Mouse (Mus musculus): Measurements from ENCODE around the gene Tpsb2. TPM values are rescaled to one million over a fixed set of nuclear protein-coding genes. Genes with fewer than 3 reads are reported as not detected.

Gene Tpsb2
- total and polyA plus RNA-seq, 3 experiments, result 2.8 to 18.1 (median 3.8) TPM

DNA sequence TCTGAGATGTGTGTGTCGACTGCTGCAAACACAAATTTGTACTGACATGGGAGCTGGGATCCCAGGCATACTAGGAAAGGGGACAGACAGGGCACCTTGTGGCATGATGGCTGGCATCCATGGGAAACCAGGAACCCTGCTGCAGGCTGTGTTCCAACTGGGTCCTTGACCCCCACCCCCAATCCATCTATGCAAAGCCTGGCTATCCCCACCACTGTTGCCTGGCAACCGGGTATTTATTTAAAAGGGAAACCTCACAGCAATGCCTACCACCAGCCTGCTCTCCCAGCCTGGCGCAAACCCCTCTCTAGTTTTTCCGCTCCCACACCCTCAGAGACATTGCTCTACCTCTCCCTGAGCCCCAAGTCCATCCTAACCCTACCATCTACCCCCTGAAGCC lies 41.2 kb downstream of the Tpsb2 start:
- peak; percentile 70 for DNase-seq

DNA sequence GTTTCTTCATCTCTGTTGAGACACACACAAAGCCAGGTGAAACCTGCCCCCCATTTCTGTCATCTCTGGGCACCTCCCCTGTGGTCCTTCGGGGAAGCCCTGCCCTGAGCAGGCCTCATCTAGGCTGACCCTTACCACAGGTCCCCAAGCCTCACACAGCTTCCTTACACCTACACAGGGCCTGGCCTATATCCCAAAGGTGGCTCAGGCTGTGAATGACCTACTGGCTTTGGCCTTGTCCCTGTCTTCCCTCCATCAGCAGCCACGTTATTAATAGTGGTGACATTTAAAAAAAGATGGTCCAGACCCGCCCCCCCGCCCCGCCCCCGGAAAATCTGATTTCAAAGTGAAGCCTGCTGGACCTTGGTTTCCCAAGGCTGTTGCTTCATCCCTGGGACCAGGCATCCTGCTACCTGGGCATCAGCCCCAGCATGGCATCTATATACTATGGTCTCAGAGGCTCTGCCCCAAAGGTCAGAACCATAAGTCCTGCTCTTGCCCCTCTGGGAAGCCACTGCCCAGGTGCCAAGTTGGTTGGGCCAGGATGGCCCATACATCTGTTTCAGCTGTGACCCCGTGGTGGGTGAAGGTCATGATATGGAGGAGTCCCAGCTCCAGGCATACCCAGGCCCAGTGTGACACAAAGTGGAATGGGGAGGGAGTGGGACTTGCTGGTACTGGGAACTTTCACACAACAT lies 42.3 kb downstream of the Tpsb2 start:
- DNase-seq, result peak; percentile 71

DNA sequence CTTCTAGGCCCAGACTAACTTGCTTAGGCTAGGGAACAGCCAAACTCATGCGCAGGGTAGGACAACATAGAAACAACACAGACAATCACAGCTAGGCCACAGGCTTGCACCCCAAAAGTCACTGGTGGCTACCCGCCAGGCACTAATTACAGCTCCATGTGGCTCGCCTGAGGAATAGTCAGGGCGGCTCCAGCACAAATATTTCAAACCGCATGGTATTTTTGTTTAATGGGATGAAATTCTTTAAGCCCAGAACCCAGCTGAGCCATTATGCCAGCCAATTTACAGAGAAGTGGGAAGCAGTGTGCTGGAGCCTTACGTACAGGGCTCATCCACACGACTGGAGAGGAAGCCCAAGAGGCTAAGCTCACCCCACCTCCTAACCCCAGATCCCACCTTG lies 43.5 kb downstream of the Tpsb2 start:
- DNase-seq, result no peak

DNA sequence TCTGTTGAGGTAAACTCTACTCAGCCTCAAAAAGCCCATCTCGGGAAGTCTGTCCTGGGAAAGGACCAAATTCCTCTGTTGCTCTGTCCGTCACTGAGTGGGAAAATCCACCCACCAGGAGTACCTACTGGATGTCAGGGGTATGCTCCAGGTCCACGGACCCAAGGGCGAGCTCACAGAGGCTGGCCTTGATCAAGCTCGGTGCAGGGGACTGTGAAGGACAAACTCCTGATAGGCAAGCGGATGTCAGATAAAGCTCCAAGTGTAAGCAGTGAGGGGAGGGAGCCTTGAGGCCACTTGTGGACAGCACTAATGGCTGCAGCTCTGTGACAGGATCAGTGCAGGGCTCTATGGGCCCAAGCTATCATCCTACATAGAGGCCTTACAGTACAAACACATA lies 44.1 kb downstream of the Tpsb2 start:
- peak; percentile 75 for DNase-seq

DNA sequence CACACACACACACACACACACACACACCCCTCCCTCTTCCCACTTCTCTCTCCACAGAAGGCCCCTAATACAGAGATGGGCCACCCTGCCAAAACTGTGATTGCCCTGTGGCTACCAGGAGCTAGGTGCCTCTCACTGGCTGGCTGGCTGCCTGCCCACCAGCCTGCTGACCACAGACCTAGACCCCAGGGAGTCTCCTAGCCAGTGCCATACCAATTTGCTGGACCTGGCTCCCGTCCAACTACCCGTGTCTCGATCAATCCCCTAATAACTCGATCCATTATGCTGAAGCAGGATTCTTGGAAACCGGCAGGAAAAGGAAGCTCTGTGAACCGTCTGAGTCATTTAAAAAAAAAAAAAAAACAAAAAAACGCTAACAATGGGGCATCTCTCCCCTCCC lies 44.7 kb downstream of the Tpsb2 start:
- DNase-seq, result no peak

DNA sequence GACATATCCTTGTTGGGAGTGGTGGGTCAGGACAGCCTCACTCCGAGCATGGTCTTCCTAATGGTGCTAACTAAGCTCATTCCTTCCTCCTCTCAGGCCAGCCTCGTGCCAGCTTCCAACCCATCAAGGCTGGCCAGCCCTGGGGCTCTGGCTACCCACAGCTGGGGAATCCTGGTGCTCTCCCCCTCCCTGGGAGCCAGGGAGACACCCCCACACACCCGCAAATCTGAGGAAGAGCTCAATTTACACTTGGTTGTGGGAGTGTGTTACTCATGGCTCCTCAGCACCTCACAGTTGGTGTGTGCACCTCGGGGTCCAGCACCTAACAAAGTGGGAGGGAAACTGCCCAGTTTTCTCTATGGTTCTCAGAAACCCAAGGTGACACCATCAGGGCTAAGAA lies 45.1 kb downstream of the Tpsb2 start:
- DNase-seq, result no peak

DNA sequence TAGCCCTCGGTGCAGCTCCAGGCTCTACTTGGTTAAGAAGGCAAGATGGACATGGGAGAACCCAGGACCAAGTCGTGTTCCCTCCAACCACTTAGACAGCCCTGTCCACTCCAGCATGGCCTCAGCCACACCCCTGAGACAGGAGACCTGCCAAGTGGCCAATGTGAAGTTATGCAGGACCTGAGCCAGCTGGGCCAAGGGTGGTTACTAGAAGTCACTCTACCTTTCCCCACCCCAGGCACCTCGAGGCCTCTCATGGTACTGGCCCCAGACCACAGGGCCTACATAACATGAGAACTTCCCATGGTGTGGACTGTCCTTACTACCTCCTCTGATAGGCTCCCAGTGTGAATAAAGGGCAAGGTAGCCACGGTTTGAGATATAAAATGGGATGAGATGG lies 48.1 kb downstream of the Tpsb2 start:
- DNase-seq, result no peak

DNA sequence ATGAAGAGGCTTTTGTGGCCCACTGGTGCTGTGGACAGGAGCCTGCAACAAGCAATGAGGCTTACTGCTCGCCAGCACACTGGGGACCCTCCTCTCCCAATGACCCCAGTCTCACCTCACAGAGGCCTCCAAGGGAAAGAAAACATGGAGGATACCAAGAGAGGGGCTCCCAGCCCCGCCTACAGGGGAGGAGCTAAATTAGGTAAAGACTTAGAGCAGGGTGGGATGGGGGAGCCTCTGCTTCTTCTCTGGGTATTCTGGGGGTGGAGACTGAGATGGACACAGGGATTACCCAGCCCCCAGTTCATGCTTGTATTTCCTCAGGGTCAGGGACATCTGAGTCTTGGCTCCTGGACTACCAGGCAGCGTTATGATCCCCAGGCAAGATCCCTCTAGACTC lies 48.8 kb downstream of the Tpsb2 start:
- no peak for DNase-seq

DNA sequence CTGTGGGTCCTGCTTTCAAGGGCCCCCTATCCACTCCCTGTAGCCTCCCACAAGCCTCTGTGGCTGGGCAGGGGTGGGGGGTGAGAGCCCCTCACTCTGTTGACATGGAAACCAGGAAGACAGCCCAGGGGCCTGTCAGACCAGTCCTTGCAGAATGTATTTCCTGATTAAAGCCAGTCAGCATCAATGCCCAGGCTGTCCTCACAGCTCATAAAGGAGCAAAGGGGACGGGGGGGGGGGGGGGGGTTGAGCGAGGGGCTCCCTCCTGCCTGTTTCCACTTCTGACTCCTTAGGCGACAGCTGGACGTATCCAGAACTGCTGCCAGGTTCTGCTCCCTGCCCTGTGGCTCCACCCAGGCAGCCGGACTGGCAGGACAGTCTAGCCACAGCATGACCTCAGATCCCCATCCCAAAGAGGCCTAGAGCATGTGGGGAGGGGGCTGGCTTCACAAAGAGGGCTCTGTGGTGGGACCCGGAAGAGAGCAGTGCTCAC lies 49.4 kb downstream of the Tpsb2 start:
- no peak for DNase-seq

DNA sequence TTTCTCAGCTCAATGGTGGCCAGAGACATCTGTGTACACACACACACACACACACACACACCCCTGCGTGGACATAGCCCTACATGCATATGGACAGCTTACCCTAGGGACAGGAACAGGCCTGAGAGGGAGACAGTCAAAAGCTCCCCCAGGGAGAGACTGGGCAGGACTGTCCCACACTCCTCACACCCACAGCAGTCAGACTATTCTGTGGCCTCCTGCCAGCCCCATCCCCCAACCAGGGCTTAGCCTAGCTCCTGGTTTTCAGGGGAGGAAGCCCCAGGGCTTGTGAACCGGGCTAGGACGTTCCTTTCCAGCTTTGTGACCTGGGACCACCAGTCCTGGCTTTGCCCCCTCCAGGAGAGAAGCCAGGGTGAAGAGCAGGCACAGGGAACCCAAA lies 50.1 kb downstream of the Tpsb2 start:
- no peak for DNase-seq

DNA sequence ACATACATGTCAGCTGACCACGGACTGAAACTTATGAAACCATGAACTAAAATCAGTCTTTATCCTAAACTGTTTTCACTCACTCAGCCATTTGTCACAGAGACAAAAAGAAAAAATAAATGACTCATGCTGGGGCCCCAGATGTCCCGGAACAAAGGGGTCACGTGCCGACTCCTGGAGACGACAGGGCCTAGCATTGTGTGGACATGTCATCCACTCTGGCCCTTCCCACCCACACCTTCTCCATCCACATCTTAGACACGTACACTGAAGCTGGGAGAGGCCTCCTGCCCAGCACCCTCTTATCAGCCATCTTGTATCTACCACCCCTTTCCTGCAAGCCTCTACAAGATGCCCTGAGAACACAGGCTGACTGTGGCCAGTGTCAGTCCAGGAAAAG lies 51.9 kb downstream of the Tpsb2 start:
- DNase-seq, result peak; percentile 58

Other genes with a start within 250 kb of the Tpsb2 start
- gene Ptx4, start 245.5 kb upstream of the Tpsb2 start, total RNA-seq (2021), result not detected
- not detected in 2 replicates for gene Ptx4, start 245.5 kb upstream of the Tpsb2 start, polyA plus RNA-seq (2012; rRNA removed)
- gene Clcn7, start 232.9 kb upstream of the Tpsb2 start, total RNA-seq (2021), result 10 to 100 TPM; 38.3 to 48.6 TPM
- 33.9 and 37.4 TPM in 2 replicates for gene Clcn7, start 232.9 kb upstream of the Tpsb2 start, polyA plus RNA-seq (2012; rRNA removed)
- under 1 TPM in 1 of 2 experiments, not detected in 1; 0.12 TPM for gene Ccdc154, start 203.8 kb upstream of the Tpsb2 start, total RNA-seq (2021)
- 0.03 and 0.07 TPM in 2 replicates for gene Ccdc154, start 203.8 kb upstream of the Tpsb2 start, polyA plus RNA-seq (2012; rRNA removed)
- gene Gm38655, start 190.8 kb upstream of the Tpsb2 start, total RNA-seq (2021), result not detected
- not detected in 2 replicates for gene Gm38655, start 190.8 kb upstream of the Tpsb2 start, polyA plus RNA-seq (2012; rRNA removed)
- 10 to 100 TPM; 16.7 to 24.4 TPM for gene BC003965, start 181.8 kb upstream of the Tpsb2 start, total RNA-seq (2021)
- gene BC003965, start 181.8 kb upstream of the Tpsb2 start, polyA plus RNA-seq (2012; rRNA removed), result 24.0 and 25.7 TPM in 2 replicates
- gene Unkl, start 177.9 kb upstream of the Tpsb2 start, total RNA-seq (2021), result 10 to 100 TPM; 14.0 to 18.1 TPM
- gene Unkl, start 177.9 kb upstream of the Tpsb2 start, polyA plus RNA-seq (2012; rRNA removed), result 23.7 and 30.3 TPM in 2 replicates
- gene Gnptg, start 126.2 kb upstream of the Tpsb2 start, total RNA-seq (2021), result 10 to 100 TPM; 50.4 to 50.6 TPM
- 32.6 and 40.0 TPM in 2 replicates for gene Gnptg, start 126.2 kb upstream of the Tpsb2 start, polyA plus RNA-seq (2012; rRNA removed)
- gene Tsr3, start 126.1 kb upstream of the Tpsb2 start, total RNA-seq (2021), result 10 to 100 TPM; 18.5 to 25.1 TPM
- gene Tsr3, start 126.1 kb upstream of the Tpsb2 start, polyA plus RNA-seq (2012; rRNA removed), result 24.1 and 28.9 TPM in 2 replicates
- 10 to 100 TPM in 1 of 2 experiments, 1 to 10 TPM in 1; 9.7 to 10.1 TPM for gene Baiap3, start 109.9 kb upstream of the Tpsb2 start, total RNA-seq (2021)
- 84.6 and 90.0 TPM in 2 replicates for gene Baiap3, start 109.9 kb upstream of the Tpsb2 start, polyA plus RNA-seq (2012; rRNA removed)
- gene Ube2i, start 91.7 kb upstream of the Tpsb2 start, total RNA-seq (2021), result 100 to 1,000 TPM; 225 to 248 TPM
- 79.5 and 103 TPM in 2 replicates for gene Ube2i, start 91.7 kb upstream of the Tpsb2 start, polyA plus RNA-seq (2012; rRNA removed)
- gene Prss34, start 67.9 kb upstream of the Tpsb2 start, total RNA-seq (2021), result under 1 TPM; 0.23 to 0.48 TPM
- not detected in 2 replicates for gene Prss34, start 67.9 kb upstream of the Tpsb2 start, polyA plus RNA-seq (2012; rRNA removed)
- gene Prss28, start 57.7 kb upstream of the Tpsb2 start, total RNA-seq (2021), result not detected
- not detected in 2 replicates for gene Prss28, start 57.7 kb upstream of the Tpsb2 start, polyA plus RNA-seq (2012; rRNA removed)
- gene Prss29, start 47.7 kb upstream of the Tpsb2 start, total RNA-seq (2021), result not detected
- not detected in 2 replicates for gene Prss29, start 47.7 kb upstream of the Tpsb2 start, polyA plus RNA-seq (2012; rRNA removed)
- gene Tpsab1, start 20.7 kb upstream of the Tpsb2 start, total RNA-seq (2021), result 1 to 10 TPM in 1 of 2 experiments, under 1 TPM in 1; 0.98 to 1.5 TPM
- gene Tpsab1, start 20.7 kb upstream of the Tpsb2 start, polyA plus RNA-seq (2012; rRNA removed), result 4.3 and 4.9 TPM in 2 replicates
- not detected for gene Tpsg1, start 3.0 kb downstream of the Tpsb2 start, total RNA-seq (2021)
- 0.20 and 0.75 TPM in 2 replicates for gene Tpsg1, start 3.0 kb downstream of the Tpsb2 start, polyA plus RNA-seq (2012; rRNA removed)
- gene Cacna1h, start 67.5 kb downstream of the Tpsb2 start, total RNA-seq (2021), result 10 to 100 TPM; 77.1 to 96.1 TPM
- 163 and 202 TPM in 2 replicates for gene Cacna1h, start 67.5 kb downstream of the Tpsb2 start, polyA plus RNA-seq (2012; rRNA removed)
- under 1 TPM in 1 of 2 experiments, not detected in 1; 0.17 TPM for gene Tekt4, start 88.3 kb downstream of the Tpsb2 start, total RNA-seq (2021)
- 0.17 TPM in 1 of 2 replicates, not detected in the other for gene Tekt4, start 88.3 kb downstream of the Tpsb2 start, polyA plus RNA-seq (2012; rRNA removed)
- 1 to 10 TPM in 1 of 2 experiments, under 1 TPM in 1; 0.97 to 1.0 TPM for gene Sstr5, start 131.0 kb downstream of the Tpsb2 start, total RNA-seq (2021)
- 0.36 and 0.54 TPM in 2 replicates for gene Sstr5, start 131.0 kb downstream of the Tpsb2 start, polyA plus RNA-seq (2012; rRNA removed)
- gene Sox8, start 204.4 kb downstream of the Tpsb2 start, total RNA-seq (2021), result 1 to 10 TPM in 1 of 2 experiments, under 1 TPM in 1; 0.83 to 1.5 TPM
- gene Sox8, start 204.4 kb downstream of the Tpsb2 start, polyA plus RNA-seq (2012; rRNA removed), result 1.6 and 2.8 TPM in 2 replicates
- 10 to 100 TPM; 40.4 to 42.6 TPM for gene Lmf1, start 212.8 kb downstream of the Tpsb2 start, total RNA-seq (2021)
- gene Lmf1, start 212.8 kb downstream of the Tpsb2 start, polyA plus RNA-seq (2012; rRNA removed), result 30.3 and 35.8 TPM in 2 replicates